Mouse (Mus musculus) midbrain, embryonic 16.5 days (tissue): ENCODE data around the gene Cdkn3. TPM values are rescaled to one million over a fixed set of nuclear protein-coding genes. Genes with fewer than 3 reads are reported as not detected.
A peak's percentile ranks its signal among the peaks of the same experiment; 100 is the strongest.

Source experiments
- ATAC-seq: fragments of 200-750 bp; cut with Nextera tagmentation; 2 replicates; pipeline ENCODE4 v1.8.0; 2017; ENCODE audit warnings: moderate TSS enrichment
- H3K27ac ChIP-seq: fragments of 300-500 bp; sonication (generic); 2 replicates; pipeline ENCODE4 v1.5.1; 2014; ENCODE audit warnings: mild to moderate bottlenecking, low read length, mixed read lengths
- H3K27me3 ChIP-seq: fragments of 300-500 bp; sonication (generic); 2 replicates; pipeline ENCODE4 v1.6.1; 2014; ENCODE audit warnings: low read depth, low read length, mixed read lengths; ENCODE audit not compliant: control insufficient read depth, insufficient read depth
- H3K36me3 ChIP-seq: fragments of 300-500 bp; sonication (generic); 2 replicates; pipeline ENCODE4 v1.6.1; 2014; ENCODE audit warnings: mild to moderate bottlenecking, low read length, moderate library complexity, mixed read lengths; ENCODE audit not compliant: control insufficient read depth, insufficient read depth
- H3K4me1 ChIP-seq: fragments of 300-500 bp; sonication (generic); 2 replicates; pipeline ENCODE4 v1.6.1; 2014; ENCODE audit warnings: mild to moderate bottlenecking, low read length, mixed read lengths; ENCODE audit not compliant: control insufficient read depth, insufficient read depth
- H3K4me2 ChIP-seq: fragments of 300-500 bp; sonication (generic); 2 replicates; pipeline ENCODE4 v1.6.1; 2014; ENCODE audit warnings: mild to moderate bottlenecking, low read length, mixed read lengths
- H3K4me3 ChIP-seq: fragments of 300-500 bp; sonication (generic); 2 replicates; pipeline ENCODE4 v1.5.1; 2014; ENCODE audit warnings: low read depth, mild to moderate bottlenecking, low read length, moderate library complexity, mixed read lengths
- H3K9ac ChIP-seq: fragments of 300-500 bp; sonication (generic); 2 replicates; pipeline ENCODE4 v1.6.1; 2014; ENCODE audit warnings: low read depth, low read length, mixed read lengths
- H3K9me3 ChIP-seq: fragments of 300-500 bp; sonication (generic); replicated peaks from 2 replicates; pipeline ENCODE4 v1.6.1; 2014; ENCODE audit warnings: mild to moderate bottlenecking, low read length, mixed read lengths; ENCODE audit not compliant: control insufficient read depth, poor library complexity, severe bottlenecking
- WGBS: fragments of 180-500 bp; shearing (Covaris S2); extraction: QIAGEN DNeasy Blood & Tissue Kit; methylation state at CpG from one replicate; pipeline ENCODE4 v1.1.7; 2014; 5-methylcytosine and 5-hydroxymethylcytosine counted together
- polyA plus RNA-seq: library from polyadenylated mRNA; unstranded; fragments of >200 nt; fragmentation: Nextera tagmentation; extraction: Ambion mirVana; gene quantifications from 2 replicates; pipeline ENCODE4 v1.2.1, GENCODE M21; 2015

Cdkn3 gene
- 7.5 and 8.8 TPM in 2 replicates for polyA plus RNA-seq

GRCm38 (mm10) chr14:46760355-46761029 lies at the start of gene Cdkn3:
TSS of gene Cdkn3 (plus strand) at chr14:46760541.
- Histone ChIP-seq H3K9me3 (no peaks in the 10 kb centered on the region; the same call in 1 of the 2 replicates), H3K27ac (no peak within 1 kb of the TSS), H3K4me1 (peaks cover 6% of the 10 kb centered on the region; the same call in 1 of the 2 replicates), H3K27me3 (no peaks in the 10 kb centered on the region), H3K9ac (peak within 1 kb of the TSS; percentile 72), H3K4me3 (peak within 1 kb of the TSS; percentile 81), H3K36me3 (no peaks in the 10 kb centered on the region), H3K4me2 (peak within 1 kb of the TSS; percentile 92)
- WGBS: under 1% methylated on average over 49 of the region's 54 CpGs
- peak; percentile 100 for ATAC-seq

- no peak for ATAC-seq
- Histone ChIP-seq H3K9ac (no peak overlapping the region), H3K36me3 (no peaks in the 10 kb centered on the region), H3K27ac (no peak overlapping the region), H3K4me2 (no peak overlapping the region), H3K4me3 (no peak overlapping the region), H3K27me3 (no peaks in the 10 kb centered on the region), H3K4me1 (no peaks in the 10 kb centered on the region), H3K9me3 (no peaks in the 10 kb centered on the region)
- 66% methylated on average over 12 of the region's 12 CpGs for WGBS
These were observed 41.8 kb upstream of the Cdkn3 start for GRCm38 (mm10) chr14:46718483-46718922.

- no peak overlapping the region for H3K4me2 ChIP-seq
- no peak for ATAC-seq
- 72% methylated on average over 5 of the region's 5 CpGs for WGBS
These were observed 38.3 kb upstream of the Cdkn3 start for GRCm38 (mm10) chr14:46722031-46722430.

GRCm38 (mm10) chr14:46723828-46724227 lies 36.5 kb upstream of the Cdkn3 start:
- peak; percentile 68 for ATAC-seq
- no peak overlapping the region for H3K4me3 ChIP-seq
- no peaks in the 10 kb centered on the region for H3K9me3 ChIP-seq
- no peaks in the 10 kb centered on the region for H3K36me3 ChIP-seq
- no peaks in the 10 kb centered on the region for H3K27me3 ChIP-seq
- H3K9ac ChIP-seq: no peak overlapping the region
- H3K4me2 ChIP-seq: no peak overlapping the region
- WGBS: 41% methylated on average over 3 of the region's 3 CpGs
- no peaks in the 10 kb centered on the region for H3K4me1 ChIP-seq
- no peak overlapping the region for H3K27ac ChIP-seq

More at GRCm38 (mm10) chr14:46722031-46722430, 38.3 kb upstream of the Cdkn3 start:
- Histone ChIP-seq H3K4me3 (no peak overlapping the region), H3K9me3 (no peaks in the 10 kb centered on the region), H3K9ac (no peak overlapping the region), H3K27me3 (no peaks in the 10 kb centered on the region), H3K36me3 (no peaks in the 10 kb centered on the region), H3K4me1 (no peaks in the 10 kb centered on the region), H3K27ac (no peak overlapping the region)

- H3K9ac ChIP-seq: no peak overlapping the region
- no peaks in the 10 kb centered on the region for H3K27me3 ChIP-seq
- H3K4me3 ChIP-seq: no peak overlapping the region
- no peaks in the 10 kb centered on the region for H3K36me3 ChIP-seq
- H3K4me1 ChIP-seq: no peaks in the 10 kb centered on the region
- no peaks in the 10 kb centered on the region for H3K9me3 ChIP-seq
- 57% methylated on average over 5 of the region's 5 CpGs for whole genome bisulfite sequencing
- ATAC-seq: no peak
- no peak overlapping the region for H3K4me2 ChIP-seq
- no peak overlapping the region for H3K27ac ChIP-seq
These were observed 35.4 kb upstream of the Cdkn3 start for GRCm38 (mm10) chr14:46724941-46725340.

GRCm38 (mm10) chr14:46725743-46726142 lies 34.6 kb upstream of the Cdkn3 start:
- Histone ChIP-seq H3K9me3 (no peaks in the 10 kb centered on the region), H3K4me1 (no peaks in the 10 kb centered on the region), H3K4me2 (no peak overlapping the region), H3K9ac (no peak overlapping the region), H3K4me3 (no peak overlapping the region), H3K36me3 (no peaks in the 10 kb centered on the region), H3K27ac (no peak overlapping the region), H3K27me3 (no peaks in the 10 kb centered on the region)
- WGBS: 51% methylated on average over 3 of the region's 3 CpGs
- no peak for ATAC-seq

GRCm38 (mm10) chr14:46734262-46734661 lies 26.1 kb upstream of the Cdkn3 start:
- no peaks in the 10 kb centered on the region for H3K4me1 ChIP-seq
- WGBS: 77% methylated on average over 5 of the region's 5 CpGs
- no peak overlapping the region for H3K4me2 ChIP-seq
- H3K36me3 ChIP-seq: no peaks in the 10 kb centered on the region
- no peak for ATAC-seq
- H3K27ac ChIP-seq: no peak overlapping the region
- H3K9me3 ChIP-seq: no peaks in the 10 kb centered on the region
- H3K27me3 ChIP-seq: no peaks in the 10 kb centered on the region
- no peak overlapping the region for H3K4me3 ChIP-seq
- no peak overlapping the region for H3K9ac ChIP-seq

- Histone ChIP-seq H3K36me3 (no peaks in the 10 kb centered on the region), H3K4me2 (no peak overlapping the region), H3K9ac (no peak overlapping the region), H3K27me3 (no peaks in the 10 kb centered on the region), H3K27ac (no peak overlapping the region), H3K4me1 (no peaks in the 10 kb centered on the region), H3K4me3 (no peak overlapping the region), H3K9me3 (no peaks in the 10 kb centered on the region)
- ATAC-seq: no peak
- 83% methylated on average over 14 of the region's 14 CpGs for WGBS
These were observed 25.4 kb upstream of the Cdkn3 start for GRCm38 (mm10) chr14:46734761-46735455.

GRCm38 (mm10) chr14:46736366-46736765 lies 24.0 kb upstream of the Cdkn3 start:
- no peak for ATAC-seq
- H3K9ac ChIP-seq: no peak overlapping the region
- H3K27me3 ChIP-seq: no peaks in the 10 kb centered on the region
- 86% methylated on average over 4 of the region's 4 CpGs for WGBS
- H3K4me3 ChIP-seq: no peak overlapping the region
- no peaks in the 10 kb centered on the region for H3K9me3 ChIP-seq
- H3K27ac ChIP-seq: no peak overlapping the region
- H3K4me2 ChIP-seq: no peak overlapping the region
- H3K4me1 ChIP-seq: no peaks in the 10 kb centered on the region
- H3K36me3 ChIP-seq: no peaks in the 10 kb centered on the region
